Mouse (Mus musculus) ES-Bruce4 (cell line): ENCODE data around the gene Hmcn2. TPM values are rescaled to one million over a fixed set of nuclear protein-coding genes. Genes with fewer than 3 reads are reported as not detected.

Experiments
- H3K27ac ChIP-seq: 2 replicates; pipeline ENCODE4 v1.5.1; 2012; ENCODE audit warnings: low read length, inconsistent platforms; ENCODE audit not compliant: insufficient read depth
- H3K27me3 ChIP-seq: 2 replicates; pipeline ENCODE4 v1.6.1; 2012; ENCODE audit warnings: mild to moderate bottlenecking, low read length, inconsistent platforms; ENCODE audit not compliant: control insufficient read depth, poor library complexity, insufficient read depth, severe bottlenecking
- H3K36me3 ChIP-seq: 2 replicates; pipeline ENCODE4 v1.6.1; 2012; ENCODE audit warnings: inconsistent platforms, mild to moderate bottlenecking, low read length, moderate library complexity; ENCODE audit not compliant: control insufficient read depth, poor library complexity, insufficient read depth, severe bottlenecking
- H3K4me1 ChIP-seq: one replicate; pipeline ENCODE4 v1.8.1; 2011; ENCODE audit warnings: low read length; ENCODE audit not compliant: control insufficient read depth, insufficient read depth
- H3K4me3 ChIP-seq: 2 replicates; pipeline ENCODE4 v1.5.1; 2011; ENCODE audit warnings: low read depth, mild to moderate bottlenecking, low read length
- H3K9ac ChIP-seq: 2 replicates; pipeline ENCODE4 v1.6.1; 2012; ENCODE audit warnings: low read depth, mild to moderate bottlenecking, inconsistent platforms; ENCODE audit not compliant: poor library complexity, severe bottlenecking
- H3K9me3 ChIP-seq: replicated peaks from 2 replicates; pipeline ENCODE4 v1.6.1; 2012; ENCODE audit warnings: mild to moderate bottlenecking, low read length, inconsistent platforms; ENCODE audit not compliant: control insufficient read depth, poor library complexity, insufficient read depth, severe bottlenecking
- CTCF ChIP-seq: IDR thresholded peaks from one replicate; pipeline ENCODE4 v1.8.1; 2011; ENCODE audit warnings: low read depth, low read length
- EP300 ChIP-seq: IDR thresholded peaks from 2 replicates; pipeline ENCODE4 v1.6.1; 2011; ENCODE audit warnings: low read depth, low read length; ENCODE audit not compliant: insufficient read depth
- POLR2A ChIP-seq: IDR thresholded peaks from one replicate; pipeline ENCODE4 v1.8.1; 2011; ENCODE audit warnings: low read length; ENCODE audit not compliant: insufficient read depth
- polyA plus RNA-seq: library from polyadenylated mRNA; stranded (reverse); fragments of >200 nt; gene quantifications from 2 replicates; pipeline ENCODE4 v1.2.4, GENCODE M21; 2011; ENCODE audit warnings: low read depth; ENCODE audit not compliant: missing spikeins, insufficient read depth, insufficient read length

Hmcn2 gene
- 2.7 and 2.9 TPM in 2 replicates for polyA plus RNA-seq

- peak within 1 kb of the TSS; percentile 15; the same call in 1 of the 2 replicates for H3K4me3 ChIP-seq
- no peaks in the 10 kb centered on the region for H3K4me1 ChIP-seq
- H3K27me3 ChIP-seq, result peaks cover 5% of the 10 kb centered on the region; the same call in 1 of the 2 replicates
- no peak for TF ChIP-seq POLR2A
- TF ChIP-seq CTCF, result no peak
- TF ChIP-seq EP300, result no peak
- H3K36me3 ChIP-seq, result no peaks in the 10 kb centered on the region
- H3K27ac ChIP-seq, result no peak within 1 kb of the TSS
- no peaks in the 10 kb centered on the region for H3K9me3 ChIP-seq
- H3K9ac ChIP-seq, result no peak within 1 kb of the TSS
Measured at GRCm38 (mm10) chr2:31314007-31314465, at the start of gene Hmcn2. Gene Hmcn2 (plus strand): TSS chr2:31314415.

- Histone ChIP-seq H3K27ac (no peak overlapping the region), H3K9me3 (no peaks in the 10 kb centered on the region), H3K4me1 (no peaks in the 10 kb centered on the region), H3K27me3 (no peaks in the 10 kb centered on the region), H3K4me3 (no peak overlapping the region), H3K36me3 (no peaks in the 10 kb centered on the region), H3K9ac (no peak overlapping the region)
- no peak for TF ChIP-seq POLR2A
- no peak for TF ChIP-seq EP300
- no peak for TF ChIP-seq CTCF
Measured at GRCm38 (mm10) chr2:31267447-31267846, 46.8 kb upstream of the Hmcn2 start.

DNA sequence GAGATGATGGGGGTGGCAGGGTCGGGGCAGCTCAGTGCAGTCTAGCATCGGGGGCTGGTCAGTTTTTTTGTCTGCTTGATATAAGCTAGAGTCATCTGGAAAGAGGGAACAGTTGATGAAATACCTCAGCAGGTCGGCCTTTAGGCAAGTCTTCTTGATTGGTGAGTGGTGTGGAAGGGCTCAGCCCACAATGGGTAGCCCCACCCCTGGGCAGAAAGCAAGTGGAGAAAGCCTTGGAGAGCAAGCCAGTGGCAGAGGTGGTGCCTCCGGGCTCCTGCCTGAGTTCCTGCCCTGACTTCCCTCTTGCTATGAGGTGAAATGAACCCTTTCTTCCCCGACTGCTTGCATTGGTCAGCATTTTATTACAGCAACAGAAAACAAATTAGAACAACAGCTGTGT, 45.6 kb upstream of the Hmcn2 start:
- Histone ChIP-seq H3K9me3 (no peaks in the 10 kb centered on the region), H3K4me1 (no peaks in the 10 kb centered on the region), H3K27ac (no peak overlapping the region), H3K4me3 (no peak overlapping the region), H3K9ac (no peak overlapping the region), H3K36me3 (no peaks in the 10 kb centered on the region), H3K27me3 (no peaks in the 10 kb centered on the region)
- TF ChIP-seq POLR2A (no peak), EP300 (no peak), CTCF (no peak)

DNA sequence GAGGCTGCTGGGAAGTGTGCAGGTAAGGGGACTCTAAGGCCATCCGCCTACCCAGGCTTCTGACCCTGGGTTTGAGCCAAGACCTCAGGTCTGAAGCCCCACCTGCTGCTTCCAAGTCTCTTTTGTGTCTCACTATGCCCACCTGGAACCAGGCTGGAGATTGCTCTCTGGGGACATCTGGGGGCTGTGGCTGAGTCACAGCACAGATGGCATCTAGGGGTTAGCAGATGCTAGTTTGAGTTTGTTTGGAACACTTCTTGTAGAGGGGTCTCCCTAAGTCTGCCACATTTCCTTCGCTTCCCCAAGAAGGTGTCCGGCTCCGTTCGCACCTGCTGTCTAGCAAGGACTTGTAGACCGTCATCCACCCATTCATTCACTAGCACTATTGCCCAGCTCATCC, 45.0 kb upstream of the Hmcn2 start:
- Histone ChIP-seq H3K36me3 (no peaks in the 10 kb centered on the region), H3K9ac (no peak overlapping the region), H3K9me3 (no peaks in the 10 kb centered on the region), H3K4me1 (no peaks in the 10 kb centered on the region), H3K27me3 (no peaks in the 10 kb centered on the region), H3K27ac (no peak overlapping the region), H3K4me3 (no peak overlapping the region)
- TF ChIP-seq EP300, result no peak
- no peak for TF ChIP-seq POLR2A
- no peak for TF ChIP-seq CTCF

- Histone ChIP-seq H3K4me1 (no peaks in the 10 kb centered on the region), H3K9me3 (no peaks in the 10 kb centered on the region), H3K36me3 (no peaks in the 10 kb centered on the region), H3K27me3 (no peaks in the 10 kb centered on the region), H3K4me3 (no peak overlapping the region), H3K9ac (no peak overlapping the region), H3K27ac (no peak overlapping the region)
- TF ChIP-seq CTCF, result no peak
- no peak for TF ChIP-seq POLR2A
- no peak for TF ChIP-seq EP300
Measured at GRCm38 (mm10) chr2:31269847-31270246, 44.4 kb upstream of the Hmcn2 start.

DNA sequence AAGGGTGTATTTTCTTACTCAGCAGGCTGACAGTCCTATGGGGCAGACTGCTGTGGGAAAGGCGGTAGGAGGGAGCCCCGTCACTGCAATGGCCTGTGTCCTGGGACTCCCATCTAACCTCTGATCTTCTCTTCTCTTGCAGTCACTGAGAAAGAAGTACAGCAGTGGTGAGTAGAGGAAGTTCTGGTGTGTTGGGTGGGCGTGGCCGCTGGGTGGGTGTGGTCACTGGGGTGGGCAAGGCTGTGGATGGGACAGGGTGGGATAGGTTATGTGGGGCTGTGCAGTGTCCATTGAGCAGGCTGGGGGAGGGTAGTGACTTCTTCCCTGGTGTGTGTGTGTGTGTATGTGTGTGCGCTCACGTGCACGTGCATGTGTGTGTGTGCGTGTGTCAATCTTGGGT, 43.7 kb upstream of the Hmcn2 start:
- Histone ChIP-seq H3K27me3 (no peaks in the 10 kb centered on the region), H3K4me1 (no peaks in the 10 kb centered on the region), H3K27ac (no peak overlapping the region), H3K4me3 (no peak overlapping the region), H3K36me3 (no peaks in the 10 kb centered on the region), H3K9ac (no peak overlapping the region), H3K9me3 (no peaks in the 10 kb centered on the region)
- TF ChIP-seq POLR2A, result no peak
- no peak for TF ChIP-seq EP300
- TF ChIP-seq CTCF, result no peak

- H3K4me3 ChIP-seq, result no peak overlapping the region
- H3K27ac ChIP-seq, result no peak overlapping the region
- no peaks in the 10 kb centered on the region for H3K9me3 ChIP-seq
- H3K4me1 ChIP-seq, result no peaks in the 10 kb centered on the region
- H3K36me3 ChIP-seq, result no peaks in the 10 kb centered on the region
- H3K27me3 ChIP-seq, result no peaks in the 10 kb centered on the region
- no peak overlapping the region for H3K9ac ChIP-seq
- TF ChIP-seq POLR2A, result no peak
- no peak for TF ChIP-seq EP300
- peak; percentile 63 for TF ChIP-seq CTCF
Measured at GRCm38 (mm10) chr2:31271071-31271470, 43.1 kb upstream of the Hmcn2 start.
